Mouse (Mus musculus) myocyte (in vitro differentiated cells): Measurements from ENCODE around the gene Dnpep. TPM values are rescaled to one million over a fixed set of nuclear protein-coding genes. Genes with fewer than 3 reads are reported as not detected.

Source experiments
- H3K27me3 ChIP-seq: one replicate; pipeline ENCODE4 v1.6.1; 2011; ENCODE audit not compliant: control insufficient read depth, insufficient read depth, insufficient read length
- H3K36me3 ChIP-seq: one replicate; pipeline ENCODE4 v1.6.1; 2011; ENCODE audit not compliant: control insufficient read depth, insufficient read depth
- H3K4me2 ChIP-seq: one replicate; pipeline ENCODE4 v1.6.1; 2011; ENCODE audit warnings: low read depth, control low read depth
- H3K4me3 ChIP-seq: one replicate; pipeline ENCODE4 v1.5.1; 2011; ENCODE audit warnings: mild to moderate bottlenecking, control low read depth, moderate library complexity
- H3K79me2 ChIP-seq: one replicate; pipeline ENCODE4 v1.6.1; 2011; ENCODE audit not compliant: control insufficient read depth, insufficient read depth
- H3ac ChIP-seq: one replicate; pipeline ENCODE4 v1.6.1; 2011; ENCODE audit not compliant: control insufficient read depth, insufficient read length
- CEBPB ChIP-seq: IDR thresholded peaks from 2 replicates; pipeline ENCODE4 v1.6.1; 2011; ENCODE audit warnings: mild to moderate bottlenecking, moderate library complexity; ENCODE audit not compliant: poor library complexity, insufficient read depth, severe bottlenecking
- E2F4 ChIP-seq: IDR thresholded peaks from one replicate; pipeline ENCODE4 v1.6.1; 2011; ENCODE audit warnings: mild to moderate bottlenecking, control low read depth, moderate library complexity; ENCODE audit not compliant: insufficient read depth
- MAX ChIP-seq: IDR thresholded peaks from one replicate; pipeline ENCODE4 v1.6.1; 2011; ENCODE audit warnings: low read depth, mild to moderate bottlenecking, control low read depth
- MYOD1 ChIP-seq, 3 experiments: IDR thresholded peaks; one replicate each; pipeline ENCODE4 v1.6.1; 2011; ENCODE audit warnings: control low read depth in 2 of 3, low read depth in 2 of 3, mild to moderate bottlenecking in 2 of 3, moderate library complexity in 1 of 3; ENCODE audit not compliant: insufficient read length in 2 of 3, control insufficient read depth in 1 of 3
- MYOG ChIP-seq, 3 experiments: IDR thresholded peaks; one replicate each; pipeline ENCODE4 v1.6.1; 2011; ENCODE audit warnings: control low read depth in 2 of 3, low read depth in 2 of 3, mild to moderate bottlenecking in 2 of 3; ENCODE audit not compliant: insufficient read length in 2 of 3, control insufficient read depth in 1 of 3, insufficient read depth in 1 of 3
- POLR2A ChIP-seq: IDR thresholded peaks from one replicate; pipeline ENCODE4 v1.6.1; 2011; ENCODE audit warnings: low read depth, mild to moderate bottlenecking, control low read depth, moderate library complexity; ENCODE audit not compliant: insufficient read length
- POLR2AphosphoS2 ChIP-seq: IDR thresholded peaks from one replicate; pipeline ENCODE4 v1.6.1; 2011; ENCODE audit warnings: low read depth, control low read depth; ENCODE audit not compliant: insufficient read length
- REST ChIP-seq: IDR thresholded peaks from one replicate; pipeline ENCODE4 v1.6.1; 2011; ENCODE audit warnings: mild to moderate bottlenecking, control low read depth, moderate library complexity; ENCODE audit not compliant: insufficient read depth, insufficient read length
- SRF ChIP-seq: IDR thresholded peaks from one replicate; pipeline ENCODE4 v1.6.1; 2011; ENCODE audit warnings: low read depth; ENCODE audit not compliant: control insufficient read depth, insufficient read length
- TCF12 ChIP-seq: IDR thresholded peaks from one replicate; pipeline ENCODE4 v1.6.1; 2011; ENCODE audit warnings: mild to moderate bottlenecking, control low read depth; ENCODE audit not compliant: poor library complexity, insufficient read depth, severe bottlenecking
- TCF3 ChIP-seq: IDR thresholded peaks from one replicate; pipeline ENCODE4 v1.6.1; 2011; ENCODE audit warnings: low read depth, control low read depth; ENCODE audit not compliant: insufficient read length
- USF1 ChIP-seq: IDR thresholded peaks from one replicate; pipeline ENCODE4 v1.6.1; 2011; ENCODE audit warnings: low read depth, mild to moderate bottlenecking, control low read depth, moderate library complexity
- polyA plus RNA-seq: library from polyadenylated mRNA; unstranded; fragments of >200 nt; fragmentation: generic; extraction: Trizol; gene quantifications from one replicate; pipeline ENCODE4 v1.2.1, GENCODE M21; 2012; ENCODE audit warnings: missing spikeins

Dnpep gene
- polyA plus RNA-seq, 1 experiment: 170 TPM

GRCm38 (mm10) chr1:75277195-75278188 lies 40.3 kb downstream of the Dnpep start:
- no peaks in the 10 kb centered on the region for H3K36me3 ChIP-seq
- H3K4me2 ChIP-seq: no peak overlapping the region
- H3K79me2 ChIP-seq: no peaks in the 10 kb centered on the region
- no peak overlapping the region for H3K4me3 ChIP-seq
- TF ChIP-seq MAX (no peak), POLR2AphosphoS2 (no peak), POLR2A (no peak), REST (peak; percentile 99), USF1 (no peak)
- peaks cover 5% of the 10 kb centered on the region for H3K27me3 ChIP-seq
- H3ac ChIP-seq: no peak overlapping the region

DNA sequence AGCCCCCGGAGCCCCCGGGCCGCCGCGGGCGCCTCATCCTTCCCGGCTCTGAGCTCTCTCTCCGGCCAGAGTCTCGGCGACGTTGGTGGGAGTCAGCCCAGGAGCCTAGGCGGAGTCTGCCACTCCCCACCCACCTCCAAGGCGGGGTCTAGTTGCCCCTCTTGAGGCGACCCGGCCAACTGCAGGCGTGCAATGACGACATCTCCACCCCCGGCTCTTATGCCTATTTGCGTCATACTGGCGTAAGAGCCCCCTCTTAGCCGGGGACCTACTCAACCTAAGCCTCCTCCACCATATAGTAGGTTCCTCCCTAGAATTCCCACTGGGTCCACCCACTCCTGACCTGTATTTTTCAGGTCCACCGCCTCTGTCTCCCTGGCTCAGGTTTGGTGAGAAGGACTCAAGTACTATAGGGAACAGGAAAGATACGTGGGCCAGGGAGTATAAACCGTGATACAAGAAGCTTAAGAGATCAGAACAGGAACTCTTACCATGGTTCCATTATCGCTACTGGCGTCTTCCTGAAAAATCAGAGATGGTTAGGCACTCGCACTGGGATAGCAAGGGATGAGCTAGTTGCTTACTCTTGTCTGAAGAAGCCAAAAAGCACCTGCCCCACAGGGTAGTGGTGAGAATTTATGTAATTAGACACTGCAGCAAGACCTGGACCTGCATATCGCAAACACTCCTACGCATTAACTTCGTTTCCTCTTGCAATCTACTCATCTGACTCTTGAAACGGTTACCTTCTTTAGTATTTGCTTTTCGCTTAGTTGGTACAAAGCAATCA lies 53.5 kb downstream of the Dnpep start, which contains the start of gene Ptprn:
TSS of gene Ptprn (minus strand) at position 412 of the 790 bp plus-strand sequence.
- Histone ChIP-seq H3K4me2 (peak within 1 kb of the TSS; percentile 65), H3K27me3 (peaks cover 16% of the 10 kb centered on the region), H3K79me2 (no peaks in the 10 kb centered on the region), H3K36me3 (no peaks in the 10 kb centered on the region), H3K4me3 (peak within 1 kb of the TSS; percentile 9), H3ac (no peak within 1 kb of the TSS)
- TF ChIP-seq SRF (no peak), POLR2AphosphoS2 (no peak), USF1 (no peak), MYOG (IDR thresholded peaks at IDR 0.05; ENCODE audit: control insufficient read depth in 1 of 3, insufficient read depth in 1 of 3, insufficient read length in 2 of 3, low read depth in 2 of 3) (no peak), TCF12 (no peak), TCF3 (no peak), MYOD1 (IDR thresholded peaks at IDR 0.05; ENCODE audit: control insufficient read depth in 1 of 3, insufficient read length in 2 of 3, low read depth in 2 of 3) (no peak), POLR2A (no peak)

DNA sequence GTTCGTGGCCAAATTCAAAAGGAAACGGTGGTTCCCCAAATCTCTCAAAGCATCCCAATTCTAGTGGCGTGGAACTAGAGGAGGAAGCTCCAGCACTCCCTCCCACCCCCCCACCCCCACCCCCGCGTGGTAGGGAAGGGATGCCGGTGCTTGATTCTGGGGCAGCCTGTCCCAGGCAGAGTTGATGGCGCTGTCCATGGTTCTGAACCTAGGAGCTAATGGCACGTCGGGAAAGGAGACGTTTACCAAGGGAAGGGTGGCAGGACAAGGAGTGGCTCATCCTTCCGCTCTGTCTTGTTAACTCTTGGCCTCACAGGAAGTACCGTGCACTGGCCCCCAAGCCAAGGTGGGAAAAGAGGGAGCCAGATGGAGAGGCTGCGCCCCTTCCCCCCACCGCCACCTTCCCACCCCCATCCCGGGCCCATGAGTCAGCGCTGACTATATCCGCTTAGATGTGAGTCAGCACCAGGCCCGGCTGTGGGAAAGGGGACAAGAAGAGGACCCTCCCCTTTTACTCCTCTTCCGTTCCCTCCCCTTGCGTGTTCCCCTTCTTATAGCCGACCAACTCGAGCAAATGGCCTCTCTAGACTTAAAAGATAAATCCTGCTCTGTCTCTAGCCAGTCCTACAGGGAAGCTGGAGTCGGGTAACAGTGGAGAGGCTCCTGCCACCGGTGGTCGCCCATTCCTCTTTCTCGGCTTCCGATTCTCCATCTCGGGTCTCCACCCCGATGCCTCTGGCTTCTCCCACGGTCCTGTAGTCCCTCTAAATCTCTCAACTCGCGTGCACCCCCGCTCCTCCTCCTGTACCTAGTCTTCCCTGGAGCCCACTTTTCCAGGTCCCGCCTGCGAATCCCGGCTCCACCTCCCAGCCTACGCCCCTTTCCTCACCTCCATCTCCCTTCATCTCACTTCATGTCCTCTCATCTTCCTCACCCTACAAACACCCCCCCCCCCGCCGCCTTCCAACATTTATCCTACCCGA lies 54.5 kb downstream of the Dnpep start:
- peak; percentile 55 for TF ChIP-seq MAX
- peak; percentile 99 for TF ChIP-seq REST
- no peak for TF ChIP-seq MYOD1 (IDR thresholded peaks at IDR 0.05; ENCODE audit: control insufficient read depth in 1 of 3, insufficient read length in 2 of 3, low read depth in 2 of 3)
- no peak for TF ChIP-seq MYOG (IDR thresholded peaks at IDR 0.05; ENCODE audit: control insufficient read depth in 1 of 3, insufficient read depth in 1 of 3, insufficient read length in 2 of 3, low read depth in 2 of 3)
- TF ChIP-seq POLR2AphosphoS2: no peak
- no peaks in the 10 kb centered on the region for H3K79me2 ChIP-seq
- H3ac ChIP-seq: no peak overlapping the region
- peaks cover 11% of the 10 kb centered on the region for H3K27me3 ChIP-seq
- H3K4me3 ChIP-seq: peak overlapping the region; percentile 9
- no peaks in the 10 kb centered on the region for H3K36me3 ChIP-seq
- H3K4me2 ChIP-seq: peak overlapping the region; percentile 65

DNA sequence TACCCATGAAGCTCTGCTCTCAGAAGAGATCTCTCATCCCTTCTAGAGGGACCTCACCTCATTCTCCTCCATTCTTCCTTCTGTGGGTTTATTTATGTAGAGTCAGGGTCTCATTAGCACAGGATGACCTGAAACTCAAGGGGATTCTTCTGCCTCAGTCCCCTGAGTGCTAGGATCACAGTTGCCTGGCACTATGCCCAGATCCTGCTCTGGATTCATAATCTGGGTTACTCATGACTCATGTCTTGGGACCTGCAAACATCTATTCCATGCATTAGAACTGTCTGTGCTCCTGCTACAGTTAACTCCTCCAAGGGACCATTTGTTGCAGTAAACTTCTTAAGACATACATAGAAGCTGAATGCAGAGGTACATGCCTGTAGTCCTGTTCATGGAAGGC lies 56.5 kb downstream of the Dnpep start:
- no peak overlapping the region for H3K4me2 ChIP-seq
- no peaks in the 10 kb centered on the region for H3K36me3 ChIP-seq
- H3K27me3 ChIP-seq: peaks cover 11% of the 10 kb centered on the region
- H3K4me3 ChIP-seq: no peak overlapping the region
- no peak for TF ChIP-seq SRF
- no peak for TF ChIP-seq MYOG (IDR thresholded peaks at IDR 0.05; ENCODE audit: control insufficient read depth in 1 of 3, insufficient read depth in 1 of 3, insufficient read length in 2 of 3, low read depth in 2 of 3)
- no peak for TF ChIP-seq TCF3
- no peak for TF ChIP-seq MAX
- no peak for TF ChIP-seq MYOD1 (IDR thresholded peaks at IDR 0.05; ENCODE audit: control insufficient read depth in 1 of 3, insufficient read length in 2 of 3, low read depth in 2 of 3)
- TF ChIP-seq E2F4: no peak
- TF ChIP-seq TCF12: no peak
- no peak for TF ChIP-seq USF1
- no peak for TF ChIP-seq REST
- no peak for TF ChIP-seq POLR2A
- no peak for TF ChIP-seq CEBPB
- no peak for TF ChIP-seq POLR2AphosphoS2
- H3ac ChIP-seq: no peak overlapping the region
- no peaks in the 10 kb centered on the region for H3K79me2 ChIP-seq

Other genes with a start within 250 kb of the Dnpep start
- gene Nhej1, start 192.8 kb downstream of the Dnpep start, polyA plus RNA-seq: 4.5 TPM
- 0.08 TPM for gene Slc23a3, start 184.1 kb downstream of the Dnpep start, polyA plus RNA-seq
- gene Cnppd1, start 175.3 kb downstream of the Dnpep start, polyA plus RNA-seq: 53.7 TPM
- gene Retreg2, start 175.2 kb downstream of the Dnpep start, polyA plus RNA-seq: 33.9 TPM
- 43.4 TPM for gene Zfand2b, start 149.3 kb downstream of the Dnpep start, polyA plus RNA-seq
- gene Abcb6, start 137.6 kb downstream of the Dnpep start, polyA plus RNA-seq: 61.4 TPM
- gene Ankzf1, start 125.8 kb downstream of the Dnpep start, polyA plus RNA-seq: 11.4 TPM
- 44.6 TPM for gene Atg9a, start 125.8 kb downstream of the Dnpep start, polyA plus RNA-seq
- gene Glb1l, start 107.2 kb downstream of the Dnpep start, polyA plus RNA-seq: 2.0 TPM
- gene Stk16, start 107.2 kb downstream of the Dnpep start, polyA plus RNA-seq: 86.4 TPM
- gene Tuba4a, start 98.1 kb downstream of the Dnpep start, polyA plus RNA-seq: 210 TPM
- gene A630095N17Rik, start 85.9 kb downstream of the Dnpep start, polyA plus RNA-seq: 0.11 TPM
- gene Dnajb2, start 81.6 kb downstream of the Dnpep start, polyA plus RNA-seq: 54.1 TPM
- gene Ptprn, start 53.5 kb downstream of the Dnpep start, polyA plus RNA-seq: 3.6 TPM
- not detected for gene Resp18, start 39.6 kb downstream of the Dnpep start, polyA plus RNA-seq
- gene Des, start 42.3 kb upstream of the Dnpep start, polyA plus RNA-seq: 2,193 TPM
- gene Speg, start 57.3 kb upstream of the Dnpep start, polyA plus RNA-seq: 42.3 TPM
- 106 TPM for gene Gmppa, start 117.9 kb upstream of the Dnpep start, polyA plus RNA-seq
- gene Asic4, start 132.4 kb upstream of the Dnpep start, polyA plus RNA-seq: 0.28 TPM
- 52.1 TPM for gene Chpf, start 161.3 kb upstream of the Dnpep start, polyA plus RNA-seq
- gene Tmem198, start 161.5 kb upstream of the Dnpep start, polyA plus RNA-seq: 0.78 TPM
- gene Obsl1, start 188.5 kb upstream of the Dnpep start, polyA plus RNA-seq: 148 TPM
- gene Inha, start 189.1 kb upstream of the Dnpep start, polyA plus RNA-seq: 4.7 TPM
- 33.3 TPM for gene Stk11ip, start 203.5 kb upstream of the Dnpep start, polyA plus RNA-seq
- 48.6 TPM for gene Slc4a3, start 228.3 kb upstream of the Dnpep start, polyA plus RNA-seq